8 mouse cellular contexts compared by ENCODE assay signal in genomic region chr2:158228670-158229502, GRCm38 (mm10). TPM values are rescaled to one million over a fixed set of nuclear protein-coding genes. Genes with fewer than 3 reads are reported as not detected.
DNase-seq lines count a peak whose midpoint lies in the region; ATAC-seq lines count a peak whose summit lies in the region.

TSS of gene D630003M21Rik (minus strand) at chr2:158229222.

- peak within 1 kb of the TSS; percentile 42 for H3K27ac ChIP-seq in forebrain, embryonic 15.5 days (replicated peaks)

- no peaks in the 10 kb centered on the region for H3K27me3 ChIP-seq in forebrain, embryonic 15.5 days

- ATAC-seq in frontal cortex, adult (ENCODE audit: low TSS enrichment) = 0 out of 2 replicates have a peak, but pooled peaks have one; percentile 51
- peak; percentile 85 for ATAC-seq in forebrain, embryonic 15.5 days (replicated peaks)
- ATAC-seq in megakaryocyte progenitor cell, adult 5-6 weeks (replicated peaks; ENCODE audit: poor library complexity) = peak; percentile 40; the same call in 1 of the 2 replicates
- ATAC-seq in cerebellum, adult (ENCODE audit: insufficient number of reproducible peaks, low FRiP score, low TSS enrichment) = no peak

- H3K9me3 ChIP-seq in forebrain, embryonic 15.5 days = no peaks in the 10 kb centered on the region

- H3K4me2 ChIP-seq in forebrain, embryonic 15.5 days (replicated peaks) = peak within 1 kb of the TSS; percentile 94

- H3K36me3 ChIP-seq in forebrain, embryonic 15.5 days = no peaks in the 10 kb centered on the region

- H3K9ac ChIP-seq in forebrain, embryonic 15.5 days (replicated peaks) = peak within 1 kb of the TSS; percentile 61

- H3K4me1 ChIP-seq in forebrain, embryonic 15.5 days = peaks cover 17% of the 10 kb centered on the region

- H3K4me3 ChIP-seq in forebrain, embryonic 15.5 days = peak within 1 kb of the TSS; percentile 50

- no peak for DNase-seq in frontal cortex, adult 2 months (ENCODE audit: extremely low spot score in 1 of 2, low spot score in 1 of 2)
- peak; percentile 65 for DNase-seq in R1 (ENCODE audit: low read depth, low spot score)
- peak; percentile 48 for DNase-seq in kidney, adult 8-10 months
- DNase-seq in spleen, adult 12 weeks (ENCODE audit: low spot score) = no peak

- WGBS in forebrain, embryonic 15.5 days = under 1% methylated on average over 39 of the region's 55 CpGs

RNA-seq across cellular contexts. Expression of gene D630003M21Rik, which starts in this region (rescaled TPM):
- polyA plus RNA-seq in frontal cortex, adult 2 months (2012; rRNA removed) = 3.7 and 4.5 TPM in 2 replicates
- 1.7 and 2.4 TPM in 2 replicates for polyA plus RNA-seq in forebrain, embryonic 15.5 days (2015; fragmentation: Nextera tagmentation; extraction: Ambion mirVana)
- not detected in 2 replicates for total RNA-seq in megakaryocyte progenitor cell, adult 5-6 weeks (2015)
- 0.04 TPM in 1 of 2 replicates, not detected in the other for total RNA-seq in megakaryocyte progenitor cell, adult 5-6 weeks (2017)

Comparison
In these comparisons a context has a peak if more than half of its experiments do, and no peak if none do; other contexts are left out.
1. Peak in ATAC-seq in megakaryocyte progenitor cell, adult 5-6 weeks; RNA of the gene not detected or under 1 TPM.
2. DNase-seq: peak in R1 (single experiment) and kidney, adult 8-10 months (2 of 2); none in frontal cortex, adult 2 months (0 of 2) and spleen, adult 12 weeks (single experiment).